Mouse (Mus musculus) olfactory bulb, adult 2 months (tissue): ENCODE data around the gene Clmp. TPM values are rescaled to one million over a fixed set of nuclear protein-coding genes. Genes with fewer than 3 reads are reported as not detected.

Source experiments
- H3K27ac ChIP-seq: fragments of 200-500 bp; 2 replicates; pipeline ENCODE4 v1.5.1; 2012; ENCODE audit warnings: low read depth, low read length; ENCODE audit not compliant: insufficient read depth
- H3K4me1 ChIP-seq: fragments of 200-500 bp; 2 replicates; pipeline ENCODE4 v1.6.1; 2012; ENCODE audit warnings: low read length; ENCODE audit not compliant: control insufficient read depth, insufficient read depth
- H3K4me3 ChIP-seq: fragments of 200-500 bp; 2 replicates; pipeline ENCODE4 v1.5.1; 2012; ENCODE audit warnings: mild to moderate bottlenecking, low read depth, low read length, moderate library complexity; ENCODE audit not compliant: insufficient read depth
- CTCF ChIP-seq: fragments of 200-500 bp; IDR thresholded peaks from 2 replicates; pipeline ENCODE4 v1.5.1; 2012; ENCODE audit warnings: low read depth, mild to moderate bottlenecking, low read length, moderate library complexity; ENCODE audit not compliant: insufficient read depth
- POLR2A ChIP-seq: fragments of 200-500 bp; IDR thresholded peaks from 2 replicates; pipeline ENCODE4 v1.6.1; 2012; ENCODE audit warnings: mild to moderate bottlenecking, low read depth, low read length, moderate library complexity; ENCODE audit not compliant: insufficient read depth
- WGBS: fragments of 180-500 bp; shearing (Covaris S2); methylation state at CpG from one replicate; pipeline ENCODE4 v1.1.7; 2018; 5-methylcytosine and 5-hydroxymethylcytosine counted together
- polyA plus RNA-seq: library from polyadenylated mRNA; stranded (reverse); fragments of >200 nt; gene quantifications from 2 replicates; pipeline ENCODE4 v1.2.4, GENCODE M21; 2012; ENCODE audit warnings: low replicate concordance; ENCODE audit not compliant: missing spikeins, insufficient read depth, insufficient read length

Gene Clmp
- polyA plus RNA-seq, 1 experiment, result not detected

GRCm38 (mm10) chr9:40807289-40807920 is 121.6 kb downstream of the Clmp start:
- Histone ChIP-seq H3K4me1 (peaks cover 10% of the 10 kb centered on the region; the same call in 1 of the 2 replicates), H3K4me3 (no peak overlapping the region), H3K27ac (peak overlapping the region; percentile 54; the same call in 1 of the 2 replicates)
- no peak for TF ChIP-seq POLR2A
- no peak for TF ChIP-seq CTCF
- WGBS, result 12% methylated on average over 11 of the region's 11 CpGs

GRCm38 (mm10) chr9:40808061-40808906 is 122.5 kb downstream of the Clmp start:
- H3K4me3 ChIP-seq, result no peak overlapping the region
- H3K27ac ChIP-seq, result 0 out of 2 replicates have a peak overlapping the region, but pooled peaks have one; percentile 54
- no peak for TF ChIP-seq POLR2A
- no peak for TF ChIP-seq CTCF
- WGBS, result 21% methylated on average over 16 of the region's 16 CpGs
- H3K4me1 ChIP-seq, result peaks cover 10% of the 10 kb centered on the region; the same call in 1 of the 2 replicates

GRCm38 (mm10) chr9:40808907-40809280 is 123.1 kb downstream of the Clmp start:
- 53% methylated on average over 8 of the region's 8 CpGs for WGBS
- Histone ChIP-seq H3K4me3 (no peak overlapping the region), H3K27ac (no peak overlapping the region)

GRCm38 (mm10) chr9:40811860-40812259 is 126.1 kb downstream of the Clmp start:
- Histone ChIP-seq H3K27ac (no peak overlapping the region), H3K4me1 (peaks cover 9% of the 10 kb centered on the region; the same call in 1 of the 2 replicates), H3K4me3 (no peak overlapping the region)
- no peak for TF ChIP-seq CTCF
- 34% methylated on average over 2 of the region's 2 CpGs for WGBS

More at GRCm38 (mm10) chr9:40808907-40809280, 123.1 kb downstream of the Clmp start:
- TF ChIP-seq CTCF, result no peak
- TF ChIP-seq POLR2A, result no peak
- H3K4me1 ChIP-seq, result peaks cover 10% of the 10 kb centered on the region; the same call in 1 of the 2 replicates

GRCm38 (mm10) chr9:40814060-40814459 is 128.3 kb downstream of the Clmp start:
- Histone ChIP-seq H3K4me3 (no peak overlapping the region), H3K4me1 (peaks cover 3% of the 10 kb centered on the region; the same call in 1 of the 2 replicates), H3K27ac (no peak overlapping the region)
- no peak for TF ChIP-seq POLR2A
- TF ChIP-seq CTCF, result no peak
- 91% methylated on average over 7 of the region's 7 CpGs for WGBS

- no peak overlapping the region for H3K27ac ChIP-seq
- no peak for TF ChIP-seq CTCF
- no peak for TF ChIP-seq POLR2A
- WGBS, result 73% methylated on average over 5 of the region's 5 CpGs
Observed at GRCm38 (mm10) chr9:40817325-40818028, 131.7 kb downstream of the Clmp start.

GRCm38 (mm10) chr9:40825601-40826000 is 139.8 kb downstream of the Clmp start:
- TF ChIP-seq POLR2A (no peak), CTCF (no peak)
- Histone ChIP-seq H3K4me1 (peaks cover 4% of the 10 kb centered on the region; the same call in 1 of the 2 replicates), H3K4me3 (no peak overlapping the region), H3K27ac (no peak overlapping the region)
- WGBS, result 31% methylated on average over 6 of the region's 6 CpGs

More at GRCm38 (mm10) chr9:40817325-40818028, 131.7 kb downstream of the Clmp start:
- H3K4me3 ChIP-seq, result no peak overlapping the region
- H3K4me1 ChIP-seq, result peaks cover 2% of the 10 kb centered on the region; the same call in 1 of the 2 replicates

GRCm38 (mm10) chr9:40827366-40827765 is 141.6 kb downstream of the Clmp start:
- TF ChIP-seq POLR2A (no peak), CTCF (no peak)

GRCm38 (mm10) chr9:40834569-40834968 is 148.8 kb downstream of the Clmp start:
- TF ChIP-seq POLR2A (no peak), CTCF (peak; percentile 37; the same call in 1 of the 2 replicates)
- no peak overlapping the region for H3K27ac ChIP-seq
- H3K4me3 ChIP-seq, result no peak overlapping the region
- WGBS, result 5% methylated on average over 12 of the region's 12 CpGs
- no peaks in the 10 kb centered on the region; the same call in 1 of the 2 replicates for H3K4me1 ChIP-seq

More at GRCm38 (mm10) chr9:40827366-40827765, 141.6 kb downstream of the Clmp start:
- Histone ChIP-seq H3K4me1 (peaks cover 2% of the 10 kb centered on the region; the same call in 1 of the 2 replicates), H3K27ac (no peak overlapping the region), H3K4me3 (no peak overlapping the region)
- 79% methylated on average over 4 of the region's 4 CpGs for WGBS

Other genes starting within 250 kb of the Clmp start
- 62.3 and 117 TPM in 2 replicates for gene Gramd1b, start 154.6 kb upstream of the Clmp start, polyA plus RNA-seq
- not detected in 2 replicates for gene Gm21915, start 15.3 kb upstream of the Clmp start, polyA plus RNA-seq
- 1,623 and 1,837 TPM in 2 replicates for gene Hspa8, start 115.0 kb downstream of the Clmp start, polyA plus RNA-seq
- not detected in 2 replicates for gene Bsx, start 188.2 kb downstream of the Clmp start, polyA plus RNA-seq